Comparison of ENCODE assay signal across 8 mouse cellular contexts in the genomic region with DNA sequence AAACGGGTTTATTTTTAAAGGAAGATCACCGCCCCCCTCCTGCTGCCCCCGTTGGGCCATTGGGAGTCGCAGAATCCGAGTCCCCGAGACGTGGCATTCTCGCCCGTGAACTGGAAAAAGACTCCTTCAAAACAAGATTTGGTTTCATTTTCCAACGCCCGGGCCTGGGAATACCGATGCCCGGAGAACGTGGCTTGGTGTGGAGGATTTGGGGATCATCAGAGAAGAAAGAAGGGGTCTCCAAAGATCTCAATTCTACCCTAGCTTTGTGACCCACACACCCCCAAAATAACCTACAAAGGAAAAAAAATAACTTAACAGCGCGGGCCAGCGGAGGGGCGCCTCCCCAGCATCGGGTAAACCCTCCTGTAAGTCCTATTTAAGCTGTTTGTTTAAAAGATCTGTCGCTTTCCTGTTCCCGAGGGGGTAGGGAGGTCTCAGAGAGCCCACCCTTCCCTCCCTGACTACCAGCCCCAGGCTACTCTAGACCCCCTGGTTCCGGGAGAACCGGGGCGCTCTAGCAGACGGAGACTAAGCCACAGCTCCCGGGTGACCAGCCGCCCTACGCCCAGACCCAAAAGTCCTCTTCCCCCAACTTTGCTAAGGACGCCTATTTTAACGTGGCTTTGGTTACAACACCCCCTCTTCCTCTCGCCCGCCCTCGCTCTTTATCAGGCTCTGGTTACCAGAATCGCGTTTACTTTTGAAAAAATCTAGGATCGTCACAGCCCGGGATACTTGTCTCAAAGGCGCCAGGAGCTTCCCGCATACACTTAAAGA. TPM values are rescaled to one million over a fixed set of nuclear protein-coding genes. Genes with fewer than 3 reads are reported as not detected.
DNase-seq lines count a peak whose midpoint lies in the region; ATAC-seq and TF ChIP-seq lines count a peak whose summit lies in the region.

No protein-coding gene starts in this region.

- H3K4me2 ChIP-seq in forebrain, embryonic 11.5 days (ENCODE audit: low read depth, low read length, severe bottlenecking) = peak overlapping the region; percentile 96
- peak overlapping the region; percentile 95 for H3K4me2 ChIP-seq in lung, postnatal 0 days (replicated peaks; ENCODE audit: low read depth, low read length)

- H3K27ac ChIP-seq in ES-Bruce4 (ENCODE audit: insufficient read depth, low read length) = no peak overlapping the region
- H3K27ac ChIP-seq in forebrain, embryonic 11.5 days (ENCODE audit: low read depth, low read length) = peak overlapping the region; percentile 100
- H3K27ac ChIP-seq in lung, postnatal 0 days (ENCODE audit: low read length) = peak overlapping the region; percentile 100

- TF ChIP-seq EP300 in ES-Bruce4 (IDR thresholded peaks at IDR 0.05; ENCODE audit: insufficient read depth, low read depth, low read length) = no peak
- TF ChIP-seq EP300 in lung, postnatal 0 days (IDR thresholded peaks at IDR 0.05) = peak; percentile 28; the same call in 1 of the 2 replicates

- H3K36me3 ChIP-seq in ES-Bruce4 (ENCODE audit: control insufficient read depth, insufficient read depth, low read length, poor library complexity, severe bottlenecking) = no peaks in the 10 kb centered on the region
- no peaks in the 10 kb centered on the region; the same call in 1 of the 2 replicates for H3K36me3 ChIP-seq in forebrain, embryonic 11.5 days (ENCODE audit: control insufficient read depth, insufficient read depth, low read length)
- no peaks in the 10 kb centered on the region for H3K36me3 ChIP-seq in lung, postnatal 0 days (ENCODE audit: insufficient read depth, low read length)

- peaks cover 25% of the 10 kb centered on the region for H3K27me3 ChIP-seq in ES-Bruce4 (ENCODE audit: control insufficient read depth, insufficient read depth, low read length, poor library complexity, severe bottlenecking)
- no peaks in the 10 kb centered on the region for H3K27me3 ChIP-seq in forebrain, embryonic 11.5 days (ENCODE audit: control insufficient read depth, insufficient read depth, low read length)
- no peaks in the 10 kb centered on the region for H3K27me3 ChIP-seq in lung, postnatal 0 days (replicated peaks; ENCODE audit: insufficient read depth, low read length)

- intact Hi-C loops in heart, postnatal 25 days (cut with DNase I) = no loop called here

- ATAC-seq in forebrain, embryonic 11.5 days (replicated peaks; ENCODE audit: low FRiP score) = no peak
- ATAC-seq in lung, postnatal 0 days = no peak

- TF ChIP-seq POLR2A in ES-Bruce4 (IDR thresholded peaks at IDR 0.05; ENCODE audit: insufficient read depth, low read length) = no peak

- peak; percentile 52 to 66 for DNase-seq in adrenal gland, postnatal 36 days
- peak; percentile 71 for DNase-seq in forebrain, embryonic 11.5 days (ENCODE audit: low spot score)
- DNase-seq in heart, postnatal 25 days (ENCODE audit: low spot score) = peak; percentile 42
- DNase-seq in kidney, postnatal 4 days = peak; percentile 63 to 74
- peak; percentile 76 for DNase-seq in lung, postnatal 0 days (ENCODE audit: low spot score)
- DNase-seq in retina, postnatal 1 day = peak; percentile 55
- no peak for DNase-seq in frontal cortex, postnatal 10 days (ENCODE audit: low spot score in 2 of 2)

- H3K4me3 ChIP-seq in ES-Bruce4 (ENCODE audit: low read depth, low read length) = peak overlapping the region; percentile 57
- H3K4me3 ChIP-seq in forebrain, embryonic 11.5 days (ENCODE audit: low read depth, low read length) = peak overlapping the region; percentile 87
- peak overlapping the region; percentile 96 for H3K4me3 ChIP-seq in lung, postnatal 0 days (ENCODE audit: low read depth, low read length)

- H3K9ac ChIP-seq in ES-Bruce4 (ENCODE audit: low read depth, poor library complexity, severe bottlenecking) = peak overlapping the region; percentile 83
- peak overlapping the region; percentile 100 for H3K9ac ChIP-seq in forebrain, embryonic 11.5 days (ENCODE audit: low read length)
- peak overlapping the region; percentile 100 for H3K9ac ChIP-seq in lung, postnatal 0 days (replicated peaks; ENCODE audit: low read depth)

- H3K9me3 ChIP-seq in ES-Bruce4 (replicated peaks; ENCODE audit: control insufficient read depth, insufficient read depth, low read length, poor library complexity, severe bottlenecking) = no peaks in the 10 kb centered on the region
- H3K9me3 ChIP-seq in forebrain, embryonic 11.5 days (ENCODE audit: control insufficient read depth, low read length) = no peaks in the 10 kb centered on the region
- no peaks in the 10 kb centered on the region for H3K9me3 ChIP-seq in lung, postnatal 0 days (ENCODE audit: low read length)

- peaks cover 6% of the 10 kb centered on the region for H3K4me1 ChIP-seq in ES-Bruce4 (ENCODE audit: control insufficient read depth, insufficient read depth, low read length)
- peaks cover 15% of the 10 kb centered on the region for H3K4me1 ChIP-seq in forebrain, embryonic 11.5 days (replicated peaks; ENCODE audit: control insufficient read depth, insufficient read depth, low read length)
- H3K4me1 ChIP-seq in lung, postnatal 0 days (ENCODE audit: insufficient read depth, low read depth, low read length) = peaks cover 16% of the 10 kb centered on the region

- WGBS in forebrain, embryonic 11.5 days = 0% methylated on average over 39 of the region's 39 CpGs
- WGBS in lung, postnatal 0 days = under 1% methylated on average over 39 of the region's 39 CpGs

- TF ChIP-seq CTCF in ES-Bruce4 (IDR thresholded peaks at IDR 0.05; ENCODE audit: low read depth, low read length) = no peak
- TF ChIP-seq CTCF in lung, postnatal 0 days (IDR thresholded peaks at IDR 0.05) = no peak

RNA-seq across cellular contexts. Expression of gene Tnrc18, which starts 1.2 kb away (rescaled TPM):
- polyA plus RNA-seq in ES-Bruce4 (2011; ENCODE audit: insufficient read depth, insufficient read length, low read depth, missing spikeins) = 13.9 and 20.2 TPM in 2 replicates
- total RNA-seq in adrenal gland, postnatal 36 days (2021) = 10 to 100 TPM; 79.8 to 81.9 TPM
- 55.2 and 55.7 TPM in 2 replicates for polyA plus RNA-seq in forebrain, embryonic 11.5 days (2014; fragmentation: Nextera tagmentation; extraction: Ambion mirVana)
- total RNA-seq in heart, postnatal 25 days (2021) = 10 to 100 TPM; 50.5 to 59.1 TPM
- polyA plus RNA-seq in lung, postnatal 0 days (2015; fragmentation: Nextera tagmentation; extraction: Ambion mirVana) = 16.6 and 24.9 TPM in 2 replicates

Comparison
In these comparisons a context has a peak if more than half of its experiments do, and no peak if none do; other contexts are left out.
1. DNase-seq: peak in adrenal gland, postnatal 36 days (2 of 2), forebrain, embryonic 11.5 days (single experiment), heart, postnatal 25 days (single experiment), kidney, postnatal 4 days (2 of 2), lung, postnatal 0 days (single experiment) and retina, postnatal 1 day (single experiment); none in frontal cortex, postnatal 10 days (0 of 2).
2. Peak in every context shown above with its lines, with median percentiles within 50 percentile points of each other: H3K4me3 ChIP-seq and H3K9ac ChIP-seq.